Mouse (Mus musculus) megakaryocyte, embryonic 14.5 days (primary cell): ENCODE data around the gene Otud5. TPM values are rescaled to one million over a fixed set of nuclear protein-coding genes. Genes with fewer than 3 reads are reported as not detected.
"Not testable (repeated sequence)": the region's sequence is repeated elsewhere in the genome, so short reads cannot be mapped to it uniquely, and the experiment has no call there.

ENCODE experiments used
- H3K27me3 ChIP-seq: replicated peaks from 2 replicates; pipeline ENCODE3; 2012; ENCODE audit warnings: inconsistent platforms
- H3K36me3 ChIP-seq: replicated peaks from 2 replicates; pipeline ENCODE3; 2012; ENCODE audit warnings: low read length, inconsistent platforms, mixed read lengths
- H3K4me1 ChIP-seq: 2 replicates; pipeline ENCODE4 v1.6.1; 2012; ENCODE audit warnings: inconsistent platforms
- H3K4me3 ChIP-seq: replicated peaks from 2 replicates; pipeline ENCODE3; 2012; ENCODE audit warnings: moderate library complexity, mild to moderate bottlenecking, inconsistent platforms
- H3K9me3 ChIP-seq: 2 replicates; pipeline ENCODE4 v1.6.1; 2012; ENCODE audit warnings: inconsistent platforms
- FLI1 ChIP-seq: IDR thresholded peaks from 2 replicates; pipeline ENCODE4 v1.6.1; 2012; ENCODE audit warnings: low read length, inconsistent platforms, mixed read lengths
- GATA1 ChIP-seq: IDR thresholded peaks from 3 replicates; pipeline ENCODE4 v1.6.1; 2012; ENCODE audit warnings: mixed read lengths, low read length, inconsistent platforms, borderline replicate concordance
- polyA plus RNA-seq: library from polyadenylated mRNA; stranded (reverse); fragments of >175 nt; gene quantifications from 2 replicates; pipeline ENCODE4 v1.2.3, GENCODE M21; 2012; ENCODE audit warnings: low replicate concordance; ENCODE audit not compliant: insufficient read depth

Gene Otud5
- 89.2 and 180 TPM in 2 replicates for polyA plus RNA-seq

DNA sequence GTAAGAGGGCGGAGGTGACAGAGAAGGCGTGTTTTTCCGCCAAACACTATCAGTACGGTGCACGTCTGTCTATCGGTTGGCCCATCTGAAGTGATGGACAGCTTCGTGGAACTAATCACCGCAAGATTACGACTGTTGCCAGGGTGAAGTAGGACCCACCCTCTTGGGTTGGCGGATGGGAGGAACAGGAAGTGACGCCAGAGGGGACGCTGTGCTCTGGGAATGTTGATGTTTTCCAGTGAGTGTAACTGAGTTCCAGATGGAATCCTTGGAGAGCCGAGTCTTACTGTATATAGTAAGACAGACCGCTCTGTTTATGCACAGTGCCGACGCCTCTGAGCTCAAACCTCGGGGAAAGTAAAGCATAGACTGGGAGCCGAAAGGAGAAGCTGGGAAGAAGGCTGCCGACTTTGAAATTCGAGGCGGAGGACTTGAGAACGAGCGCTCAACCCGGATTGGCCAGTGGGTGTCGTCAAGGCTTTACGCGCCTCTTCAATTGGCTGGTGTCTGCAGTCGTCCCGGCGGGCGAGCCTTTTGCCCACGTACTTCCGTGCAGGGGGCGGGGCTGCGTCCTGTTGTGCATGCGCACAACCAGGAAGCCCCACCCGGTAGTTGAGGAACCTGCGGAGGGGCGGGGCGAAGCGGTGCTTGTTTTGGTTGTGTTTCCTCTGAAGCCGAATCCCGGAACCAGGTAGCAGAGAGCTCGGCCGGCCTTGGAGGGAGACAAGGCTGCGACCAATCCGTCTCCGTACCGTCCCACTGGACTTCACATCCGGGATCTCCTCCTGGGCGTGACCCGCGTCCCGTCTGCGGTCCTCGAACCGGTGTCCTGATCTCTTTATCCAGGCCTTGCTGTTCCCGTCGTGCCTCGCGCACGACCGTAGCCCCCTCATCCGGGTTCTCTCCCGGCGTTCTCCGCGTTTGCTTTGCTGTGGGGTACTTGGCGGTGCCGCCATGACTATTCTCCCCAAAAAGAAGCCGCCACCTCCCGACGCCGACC, at the start of gene Otud5:
TSS of gene Otud5 (plus strand) at position 202 of the 1,000 bp plus-strand sequence.
- Histone ChIP-seq H3K27me3 (no peaks in the 10 kb centered on the region), H3K4me3 (peak within 1 kb of the TSS; percentile 95), H3K36me3 (peaks cover 20% of the 10 kb centered on the region), H3K4me1 (peaks cover 37% of the 10 kb centered on the region), H3K9me3 (peaks cover 10% of the 10 kb centered on the region; the same call in 1 of the 2 replicates)
- TF ChIP-seq GATA1 (peak; percentile 81; the same call in 2 of the 3 replicates), FLI1 (no peak)

DNA sequence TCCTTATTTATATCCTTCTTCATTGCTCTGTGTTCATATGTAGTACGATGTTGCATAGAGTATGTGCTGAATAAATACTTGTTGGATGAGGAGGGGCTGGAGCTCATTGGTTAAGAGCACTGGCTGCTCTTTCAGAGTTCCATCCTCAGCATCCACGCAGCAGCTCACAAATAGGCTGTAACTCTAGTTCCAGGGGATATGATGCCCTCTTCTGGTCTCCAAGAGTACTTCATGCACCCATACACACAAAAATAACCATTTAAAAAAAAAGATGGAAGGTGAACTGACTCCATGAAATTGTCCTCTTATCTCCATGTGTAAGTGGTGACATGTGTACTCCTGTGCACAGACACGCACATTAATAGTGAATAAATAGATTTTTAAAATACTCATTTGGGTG, 47.8 kb upstream of the Otud5 start:
- Histone ChIP-seq H3K9me3 (no peaks in the 10 kb centered on the region), H3K4me3 (no peak overlapping the region), H3K4me1 (peaks cover 9% of the 10 kb centered on the region; the same call in 1 of the 2 replicates), H3K36me3 (peaks cover 52% of the 10 kb centered on the region), H3K27me3 (no peaks in the 10 kb centered on the region)
- TF ChIP-seq GATA1: no peak
- no peak for TF ChIP-seq FLI1

DNA sequence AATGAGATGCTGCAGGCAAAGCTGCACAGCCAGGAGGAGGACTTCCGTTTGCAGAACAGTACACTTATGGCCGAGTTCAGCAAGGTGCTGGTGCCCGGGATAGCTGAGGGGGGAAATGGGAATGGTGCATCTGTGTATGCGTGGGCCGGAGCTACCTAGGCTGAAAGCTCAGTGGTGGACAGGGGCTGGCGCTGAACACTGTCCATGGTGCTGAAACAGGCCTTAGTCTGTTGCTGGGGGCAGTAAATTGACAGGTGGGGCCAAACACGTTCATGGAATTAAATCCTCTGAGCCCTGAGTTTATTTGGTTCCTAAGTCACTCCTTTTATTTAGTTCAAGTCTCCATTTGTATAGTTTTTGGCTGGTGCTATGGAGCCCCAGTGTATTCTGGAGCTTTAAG, 46.1 kb upstream of the Otud5 start:
- peaks cover 9% of the 10 kb centered on the region; the same call in 1 of the 2 replicates for H3K4me1 ChIP-seq
- H3K36me3 ChIP-seq: peaks cover 68% of the 10 kb centered on the region
- H3K4me3 ChIP-seq: no peak overlapping the region
- no peaks in the 10 kb centered on the region for H3K9me3 ChIP-seq
- TF ChIP-seq FLI1 (no peak), GATA1 (no peak)
- H3K27me3 ChIP-seq: no peaks in the 10 kb centered on the region

DNA sequence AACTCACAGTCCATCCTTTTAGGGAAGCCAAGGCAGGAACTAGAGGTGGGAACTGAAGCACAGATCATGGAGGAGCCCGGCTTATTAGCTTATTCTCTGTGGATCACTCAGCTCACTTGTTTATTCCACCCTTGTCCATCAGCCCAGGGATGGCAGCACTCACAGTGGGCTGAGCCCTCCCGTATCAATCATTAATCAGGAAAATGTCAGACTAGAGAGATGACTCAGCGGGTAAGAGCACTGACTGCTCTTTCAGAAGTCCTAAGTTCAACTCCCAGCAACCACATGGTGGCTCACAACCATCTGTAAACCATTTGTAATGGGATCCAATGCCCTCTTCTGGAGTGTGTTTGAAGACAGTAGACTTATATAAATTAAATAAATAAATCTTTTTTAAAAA, 43.8 kb upstream of the Otud5 start:
- Histone ChIP-seq H3K4me3 (no peak overlapping the region), H3K27me3 (no peaks in the 10 kb centered on the region), H3K4me1 (no peaks in the 10 kb centered on the region), H3K36me3 (peaks cover 82% of the 10 kb centered on the region), H3K9me3 (no peaks in the 10 kb centered on the region)
- TF ChIP-seq GATA1 (no peak), FLI1 (no peak)

DNA sequence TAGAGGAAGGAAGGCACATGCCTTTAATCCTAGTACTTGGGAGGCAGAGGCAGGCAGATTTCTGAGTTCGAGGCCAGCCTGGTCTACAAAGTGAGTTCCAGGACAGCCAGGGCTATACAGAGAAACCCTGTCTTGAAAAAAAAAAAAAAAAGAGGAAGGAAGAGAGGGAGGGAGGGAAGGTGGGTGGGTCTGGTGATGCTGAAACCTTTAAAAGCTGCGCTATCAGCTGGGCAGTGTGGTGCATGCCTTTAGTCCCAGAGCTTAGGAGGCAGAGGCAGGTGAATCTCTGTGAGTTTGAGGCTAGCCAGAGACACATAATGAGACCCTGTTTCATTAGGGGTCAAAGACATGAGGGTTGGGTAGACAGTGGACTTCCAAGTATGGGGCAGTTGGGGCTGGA, 39.0 kb upstream of the Otud5 start:
- not testable (repeated sequence) for H3K4me1 ChIP-seq, H3K9me3 ChIP-seq, H3K27me3 ChIP-seq, H3K4me3 ChIP-seq
- H3K36me3 ChIP-seq: peaks cover 79% of the 10 kb centered on the region

DNA sequence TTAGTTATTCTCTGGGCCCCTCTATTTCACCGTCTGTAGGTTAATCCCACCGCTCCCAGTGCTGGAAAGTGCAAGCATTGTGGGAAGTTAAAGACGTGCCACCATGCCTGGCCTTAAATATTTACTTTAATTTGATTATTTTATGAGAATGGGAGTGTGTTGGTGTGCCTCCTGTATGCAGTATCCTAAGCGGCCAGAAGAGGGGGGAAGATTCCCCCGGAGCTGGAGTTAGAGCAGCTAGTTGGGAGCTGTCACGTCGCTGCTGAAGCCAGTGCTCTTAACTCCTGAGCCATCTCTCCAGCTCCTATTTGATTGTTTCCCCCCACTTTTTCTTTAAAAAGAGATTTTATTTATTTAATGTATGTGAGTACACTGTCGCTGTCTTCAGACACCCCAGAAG, 26.1 kb upstream of the Otud5 start:
- H3K27me3 ChIP-seq, H3K4me3 ChIP-seq, H3K4me1 ChIP-seq, H3K9me3 ChIP-seq: not testable (repeated sequence)
- peaks cover 89% of the 10 kb centered on the region for H3K36me3 ChIP-seq

DNA sequence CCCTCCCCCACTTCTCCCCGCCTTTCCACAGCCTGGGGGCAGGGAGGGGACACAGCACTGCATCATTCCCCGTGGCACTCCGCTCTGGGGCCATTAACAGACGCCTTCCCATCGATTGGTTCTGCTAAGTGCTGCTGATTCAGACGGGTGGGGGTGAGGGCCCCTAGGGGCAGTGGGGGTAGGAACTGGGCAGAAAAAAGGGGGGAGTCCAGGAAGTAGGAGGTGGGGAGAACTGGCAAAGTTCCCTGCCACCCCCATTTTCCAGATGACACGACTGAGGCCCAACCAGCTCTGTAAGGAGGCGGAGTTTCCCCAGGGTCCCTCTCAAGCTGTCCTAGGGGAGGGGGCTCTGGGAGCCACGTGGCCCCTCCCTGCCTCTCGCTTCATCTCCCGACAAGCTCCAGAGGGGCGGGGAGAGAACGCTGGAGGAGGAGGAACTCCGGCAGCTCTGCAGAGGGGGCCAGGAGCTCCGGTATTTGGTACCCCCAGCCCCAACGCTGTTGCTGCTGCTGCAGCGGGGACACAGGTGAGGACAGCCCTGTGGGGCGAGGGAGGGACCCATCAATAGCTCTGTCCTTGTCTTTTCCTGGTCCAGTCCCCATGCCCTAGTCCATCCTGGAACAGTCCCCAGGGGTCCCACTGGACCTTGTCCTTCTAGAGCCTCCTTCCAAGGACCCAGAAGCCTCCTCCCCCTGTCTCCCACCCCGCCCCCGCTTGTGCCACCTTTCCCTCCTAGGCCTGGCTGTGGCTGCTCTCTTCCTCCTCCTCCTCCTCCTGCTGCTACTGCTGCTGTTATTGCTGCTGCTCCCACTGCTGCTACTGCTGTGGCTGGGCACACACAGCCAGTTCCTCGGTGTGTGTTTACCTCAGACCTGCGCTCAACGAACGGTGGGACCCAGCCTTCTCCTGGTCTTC, 19.0 kb upstream of the Otud5 start, which contains the start of gene Kcnd1:
TSS of gene Kcnd1 (plus strand) at position 425 of the 915 bp plus-strand sequence.
- Histone ChIP-seq H3K4me3 (peak within 1 kb of the TSS; percentile 88), H3K36me3 (peaks cover 34% of the 10 kb centered on the region), H3K9me3 (peaks cover 7% of the 10 kb centered on the region; the same call in 1 of the 2 replicates), H3K4me1 (peaks cover 17% of the 10 kb centered on the region), H3K27me3 (no peaks in the 10 kb centered on the region)
- TF ChIP-seq GATA1 (no peak), FLI1 (no peak)

DNA sequence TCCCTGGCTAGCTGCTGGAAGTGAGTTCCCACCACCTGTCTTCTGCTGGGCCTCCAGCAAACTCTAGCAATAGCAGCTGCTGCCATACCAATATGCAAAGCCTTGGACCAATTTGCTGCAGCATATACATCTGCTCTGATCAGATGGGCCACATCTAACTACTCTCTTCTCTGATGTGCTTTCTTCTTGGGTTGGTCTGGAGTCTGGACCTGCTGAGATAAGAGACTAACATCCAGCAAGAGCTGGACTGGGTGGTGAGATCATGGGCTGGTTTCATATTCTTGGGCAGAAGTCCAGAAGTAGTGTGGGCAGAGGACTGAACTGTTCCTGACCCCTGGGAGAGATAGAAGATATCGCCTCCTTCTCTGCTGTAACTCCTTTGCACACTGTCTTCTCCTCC, 4.0 kb upstream of the Otud5 start:
- Histone ChIP-seq H3K9me3 (peaks cover 10% of the 10 kb centered on the region; the same call in 1 of the 2 replicates), H3K36me3 (peaks cover 2% of the 10 kb centered on the region), H3K4me3 (no peak overlapping the region), H3K4me1 (peaks cover 30% of the 10 kb centered on the region), H3K27me3 (no peaks in the 10 kb centered on the region)
- no peak for TF ChIP-seq GATA1
- no peak for TF ChIP-seq FLI1

DNA sequence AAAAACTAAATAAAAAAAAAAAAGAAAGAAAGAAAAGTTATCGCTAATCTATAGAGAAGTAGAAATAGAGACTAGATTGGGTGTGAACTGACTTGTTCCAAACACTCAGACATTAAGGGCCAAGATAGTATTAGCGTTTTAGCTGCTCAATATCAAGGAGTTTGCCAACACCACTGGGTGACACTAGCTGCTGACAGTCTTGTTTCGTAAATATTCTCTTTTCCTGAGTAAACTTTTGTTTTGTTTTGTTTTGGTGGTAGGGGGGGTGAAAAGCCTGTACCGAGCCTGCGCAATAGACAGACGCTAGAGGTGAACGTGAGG, 362 bp upstream of the Otud5 start:
- H3K36me3 ChIP-seq: peaks cover 21% of the 10 kb centered on the region
- TF ChIP-seq FLI1 (no peak), GATA1 (no peak)
- peak overlapping the region; percentile 95 for H3K4me3 ChIP-seq
- H3K4me1 ChIP-seq: peaks cover 38% of the 10 kb centered on the region
- no peaks in the 10 kb centered on the region for H3K27me3 ChIP-seq
- peaks cover 10% of the 10 kb centered on the region; the same call in 1 of the 2 replicates for H3K9me3 ChIP-seq
